Mouse (Mus musculus): ENCODE data around the gene Usp35.
A peak's percentile ranks its signal among the peaks of the same experiment; 100 is the strongest.

Usp35 gene

GRCm38 (mm10) chr7:97331726-97332666 is at the start of gene Usp35, which contains the start of gene Kctd21:
Usp35 (minus strand) TSS chr7:97332020.
Kctd21 (plus strand) TSS chr7:97332327.
- peak; percentile 96 for DNase-seq

GRCm38 (mm10) chr7:97380500-97381123 is 48.8 kb upstream of the Usp35 start:
- DNase-seq = no peak

- no peak for DNase-seq
Observed at GRCm38 (mm10) chr7:97379304-97379703, 47.5 kb upstream of the Usp35 start.

GRCm38 (mm10) chr7:97375906-97376305 is 44.1 kb upstream of the Usp35 start:
- no peak for DNase-seq

DNA sequence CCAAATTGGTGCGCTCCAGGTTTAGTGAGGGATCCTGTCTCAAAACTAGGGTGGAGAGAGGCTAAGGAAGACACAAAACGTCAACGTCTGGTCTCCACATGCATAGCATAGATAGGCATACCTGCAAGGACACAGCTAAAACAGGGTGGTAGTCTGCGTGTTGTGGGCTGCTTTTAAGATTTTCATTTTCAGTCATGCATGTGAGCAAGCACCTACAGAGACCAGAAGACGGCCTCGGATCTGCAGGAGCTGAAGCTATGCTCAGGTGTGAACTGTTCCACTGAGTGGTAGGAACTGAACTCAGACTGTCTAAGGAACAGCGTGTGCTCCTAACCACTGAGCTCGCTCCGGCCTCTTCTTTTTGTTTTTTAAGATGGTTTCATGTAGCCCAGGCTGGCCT is 43.3 kb upstream of the Usp35 start:
- no peak for DNase-seq

DNA sequence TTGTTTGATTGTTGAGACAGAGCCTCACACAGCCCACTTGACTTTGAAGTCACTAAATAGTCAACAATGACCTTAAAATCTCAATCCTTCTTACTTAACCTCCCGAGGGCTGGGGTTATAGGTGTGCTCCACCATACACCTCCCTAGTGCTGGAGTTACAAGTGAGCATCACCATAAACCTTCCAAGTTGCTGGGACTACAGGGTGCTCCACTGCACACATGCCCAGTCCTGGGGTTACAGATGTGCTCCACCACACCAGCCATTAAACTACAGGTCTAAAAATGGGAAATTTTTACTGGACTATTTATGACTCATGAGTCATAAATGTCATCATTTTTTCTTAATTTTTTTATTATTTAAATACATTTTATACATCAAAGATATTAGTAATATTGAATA is 34.1 kb upstream of the Usp35 start:
- no peak for DNase-seq

DNA sequence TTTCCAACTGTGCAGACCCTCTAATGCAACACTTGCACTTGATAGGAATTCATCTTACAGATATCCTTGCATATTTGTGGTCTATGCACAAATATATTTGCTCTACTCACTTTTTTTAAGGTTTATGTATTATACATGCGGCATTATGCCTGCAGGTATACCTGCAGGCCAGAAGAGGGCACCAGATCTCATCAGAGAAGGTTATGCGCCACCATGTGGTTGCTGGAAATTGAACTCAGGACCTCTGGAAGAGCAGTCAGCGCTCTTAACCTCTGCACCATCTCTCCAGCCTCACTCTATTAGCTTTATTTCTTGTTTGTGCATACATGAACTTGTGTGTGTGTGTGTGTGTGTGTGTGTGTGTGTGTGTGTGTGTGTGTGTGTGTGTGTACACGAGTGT is 29.6 kb upstream of the Usp35 start:
- peak; percentile 42 for DNase-seq

DNA sequence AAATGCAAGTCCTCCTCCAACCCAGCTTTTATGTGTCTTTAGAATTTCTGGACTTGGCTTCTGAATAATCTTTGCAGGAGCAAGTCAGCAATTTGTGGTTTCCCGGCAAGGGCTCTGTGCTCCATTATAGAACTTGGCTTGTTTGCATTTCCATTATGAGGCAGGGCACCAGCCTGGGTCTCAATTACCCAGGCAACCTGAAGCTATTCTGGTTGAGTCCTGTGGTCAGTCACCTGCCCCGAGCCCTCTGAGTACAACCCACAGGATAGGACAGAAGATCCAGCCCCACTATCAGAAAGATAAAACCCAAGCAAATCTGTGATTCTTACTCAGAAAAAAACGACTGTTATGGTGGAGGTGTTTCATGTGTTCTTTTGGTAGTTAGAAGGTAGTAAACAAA is 29.1 kb upstream of the Usp35 start:
- no peak for DNase-seq

GRCm38 (mm10) chr7:97360166-97360565 is 28.3 kb upstream of the Usp35 start:
- DNase-seq = no peak

DNA sequence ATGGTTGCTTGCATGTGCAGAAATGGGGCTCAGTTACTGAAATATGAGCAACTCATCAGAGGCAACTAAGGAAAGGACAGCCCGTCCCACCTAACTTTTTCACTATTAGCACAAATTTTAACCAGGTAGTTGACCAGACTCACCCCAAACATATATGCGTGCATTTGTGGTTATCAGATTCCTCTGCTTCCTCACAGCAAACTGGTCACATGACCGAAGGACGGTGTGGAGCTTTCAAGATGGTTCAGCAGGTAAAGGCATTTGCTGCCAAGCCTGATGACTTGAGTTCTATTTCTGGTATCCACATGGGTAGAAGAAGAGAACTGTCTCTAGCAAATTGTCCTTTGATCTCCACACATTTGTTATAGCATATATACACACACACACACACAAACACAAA is 26.5 kb upstream of the Usp35 start:
- no peak for DNase-seq

DNA sequence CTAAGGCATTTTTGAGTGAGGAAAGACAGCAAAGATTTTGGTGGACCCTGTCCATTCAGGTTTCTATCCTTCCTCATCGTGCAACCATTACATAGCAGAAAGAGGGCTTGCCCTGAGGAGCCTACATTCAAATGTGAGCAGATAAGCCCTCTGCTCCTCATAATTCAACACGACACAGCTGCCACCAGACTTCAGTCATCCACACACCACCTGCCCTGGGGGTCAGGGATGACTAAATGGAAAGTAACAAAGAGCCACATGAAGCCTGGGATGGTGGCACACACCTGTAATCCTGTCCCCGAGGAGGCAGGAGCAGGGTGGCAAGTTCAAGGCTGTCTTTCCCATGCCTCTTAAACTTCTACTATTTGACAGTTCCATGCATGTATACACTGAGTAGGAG is 26.0 kb upstream of the Usp35 start:
- no peak for DNase-seq

DNA sequence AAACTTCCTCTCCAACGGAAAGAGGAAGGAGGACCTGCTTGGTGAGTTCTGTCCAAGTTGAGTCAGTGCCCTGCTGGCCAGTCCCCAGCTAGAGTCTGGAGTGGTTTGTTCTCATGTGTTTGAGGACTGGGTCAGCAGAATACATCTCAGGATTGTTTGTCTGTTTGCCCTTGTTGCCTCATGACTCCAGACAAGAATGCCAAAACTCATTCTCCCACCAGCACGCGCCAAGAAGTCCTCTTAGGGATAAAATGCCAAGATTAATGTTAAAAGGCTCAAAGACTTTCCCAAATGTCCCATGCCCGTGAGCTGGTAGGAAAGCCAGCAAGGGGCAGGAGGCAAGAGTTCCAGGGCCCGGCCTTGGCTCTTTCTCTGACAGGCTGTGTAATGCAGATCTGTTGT is 25.1 kb upstream of the Usp35 start:
- DNase-seq = no peak

DNA sequence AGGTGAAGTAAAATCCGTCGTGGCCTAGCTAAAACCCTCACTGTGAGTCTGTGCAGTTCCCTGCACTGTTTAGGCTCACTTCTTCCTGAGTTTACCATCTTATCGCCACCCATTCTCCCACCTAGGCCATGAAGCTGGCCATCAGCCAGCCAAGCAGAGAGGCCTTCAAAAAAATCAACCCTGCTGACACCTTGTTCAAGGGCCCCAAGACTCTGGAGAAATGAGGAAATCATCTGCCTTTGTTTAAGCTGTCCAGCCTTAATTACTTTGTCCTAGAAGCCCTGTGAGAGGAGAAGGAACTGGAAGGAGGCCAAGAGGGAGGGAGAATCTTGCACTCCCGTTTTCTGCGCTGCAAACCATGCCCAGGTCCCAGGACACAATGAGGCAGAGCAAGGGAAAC is 24.4 kb upstream of the Usp35 start:
- peak; percentile 17 for DNase-seq

DNA sequence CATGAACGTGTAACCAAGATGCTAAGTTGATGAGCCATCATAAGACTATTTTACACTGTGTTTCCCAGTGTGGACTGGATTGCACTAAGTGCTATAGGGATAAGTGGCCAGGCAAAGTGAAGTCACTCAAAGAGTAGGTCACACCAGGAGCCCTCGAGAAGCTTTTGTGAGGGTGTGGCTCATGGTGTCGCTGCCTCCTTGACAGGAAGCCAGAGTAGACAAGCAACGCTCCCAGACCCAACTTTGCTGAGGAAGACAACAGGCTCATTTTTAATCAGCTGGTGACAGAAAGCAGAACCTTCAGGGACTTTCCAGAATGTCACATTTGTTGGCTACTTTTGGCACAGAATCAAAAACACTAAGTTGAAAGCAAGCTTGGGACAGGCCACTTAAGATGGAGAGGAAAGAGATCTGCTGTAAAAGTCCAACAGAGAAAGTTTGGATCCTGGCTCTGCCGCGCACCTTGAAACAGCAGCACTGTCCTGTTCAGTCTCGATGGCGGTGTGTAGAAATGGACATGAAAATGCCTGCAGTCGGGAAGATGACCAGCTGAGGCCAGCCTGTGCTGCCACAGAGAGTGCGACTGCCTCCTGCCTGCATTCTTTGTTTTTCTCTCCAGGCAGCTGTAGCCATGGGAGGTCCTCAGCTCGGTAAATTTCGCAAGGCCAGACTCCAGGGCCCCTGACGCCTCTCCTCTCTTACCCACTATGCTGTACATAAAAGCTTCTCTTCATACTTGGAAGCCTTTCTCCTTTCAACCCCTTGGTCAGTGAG is 23.4 kb upstream of the Usp35 start:
- DNase-seq = no peak

GRCm38 (mm10) chr7:97353356-97353755 is 21.5 kb upstream of the Usp35 start:
- no peak for DNase-seq

- no peak for DNase-seq
Observed at GRCm38 (mm10) chr7:97351792-97352513, 20.1 kb upstream of the Usp35 start.

GRCm38 (mm10) chr7:97350891-97351290 is 19.1 kb upstream of the Usp35 start:
- DNase-seq = no peak

DNA sequence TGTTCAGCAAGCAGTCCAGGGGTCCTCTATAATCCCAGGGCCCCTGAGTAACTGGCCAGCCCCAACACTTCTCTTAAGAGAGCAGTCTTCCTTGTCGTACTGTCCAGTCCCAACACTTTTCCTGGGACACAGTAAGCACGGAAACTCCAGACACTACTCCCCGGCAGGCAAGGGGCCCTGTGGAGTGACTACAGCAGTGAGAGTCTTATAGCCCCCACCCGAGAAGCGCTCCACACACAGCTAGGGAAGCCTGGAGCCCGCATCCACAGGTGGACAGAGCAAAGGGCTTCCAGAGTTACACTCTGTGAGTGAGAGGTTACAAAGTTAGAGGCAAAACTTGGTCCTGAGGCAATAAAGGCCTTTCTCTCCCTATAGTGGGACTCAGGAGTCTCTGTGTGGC is 17.6 kb upstream of the Usp35 start:
- no peak for DNase-seq

GRCm38 (mm10) chr7:97348836-97349235 is 17.0 kb upstream of the Usp35 start:
- DNase-seq = no peak

GRCm38 (mm10) chr7:97348318-97348717 is 16.5 kb upstream of the Usp35 start:
- DNase-seq = no peak

- DNase-seq = no peak
Observed at GRCm38 (mm10) chr7:97347464-97347863, 15.6 kb upstream of the Usp35 start.

DNA sequence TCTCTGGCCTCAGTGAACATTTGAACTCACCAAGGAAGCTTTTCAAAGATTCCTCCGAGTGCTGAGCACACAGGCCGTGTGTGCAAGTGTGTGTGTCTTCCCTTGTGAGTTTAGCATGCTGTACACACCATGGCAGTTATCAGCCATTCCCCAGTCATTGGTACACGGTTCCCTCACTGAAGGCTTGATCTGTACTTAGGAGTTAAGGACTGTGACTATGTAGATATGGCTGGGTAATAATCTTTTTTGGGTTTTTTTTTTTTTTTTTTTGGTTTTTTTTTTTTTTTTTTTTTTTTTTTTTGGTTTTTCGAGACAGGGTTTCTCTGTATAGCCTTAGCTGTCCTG is 15.0 kb upstream of the Usp35 start:
- DNase-seq = no peak
